Mouse (Mus musculus) thymus, postnatal 36 days (tissue): ENCODE measurements around the gene Smpd1.
A peak's percentile ranks its signal among the peaks of the same experiment; 100 is the strongest.

Experiments used
- DNase-seq, 2 experiments: peaks; one replicate each; pipeline ENCODE4 v3.0.0; 2022; ENCODE audit warnings: mixed read lengths in 2 of 2

Smpd1 gene

GRCm38 (mm10) chr7:105554212-105554942 is at the start of gene Smpd1:
Smpd1 (plus strand) TSS chr7:105554360.
- DNase-seq, result peak; percentile 84 to 89

- no peak for DNase-seq
Measured at GRCm38 (mm10) chr7:105507257-105507656, 46.9 kb upstream of the Smpd1 start.

- no peak for DNase-seq
Measured at GRCm38 (mm10) chr7:105510143-105510542, 44.0 kb upstream of the Smpd1 start.

- DNase-seq, result no peak
Measured at GRCm38 (mm10) chr7:105513845-105514291, 40.3 kb upstream of the Smpd1 start.

GRCm38 (mm10) chr7:105514561-105514960 is 39.6 kb upstream of the Smpd1 start:
- no peak for DNase-seq

GRCm38 (mm10) chr7:105515178-105515577 is 39.0 kb upstream of the Smpd1 start:
- DNase-seq, result peak; percentile 47 to 51

- no peak for DNase-seq
Measured at GRCm38 (mm10) chr7:105516669-105517360, 37.3 kb upstream of the Smpd1 start.

- DNase-seq, result no peak
Measured at GRCm38 (mm10) chr7:105519336-105519735, 34.8 kb upstream of the Smpd1 start.

GRCm38 (mm10) chr7:105519771-105520170 is 34.4 kb upstream of the Smpd1 start:
- DNase-seq, result no peak

- no peak for DNase-seq
Measured at GRCm38 (mm10) chr7:105520201-105520600, 34.0 kb upstream of the Smpd1 start.

GRCm38 (mm10) chr7:105524222-105524621 is 29.9 kb upstream of the Smpd1 start:
- DNase-seq, result no peak

GRCm38 (mm10) chr7:105527306-105527937 is 26.7 kb upstream of the Smpd1 start:
- DNase-seq, result no peak

- no peak for DNase-seq
Measured at GRCm38 (mm10) chr7:105528094-105528493, 26.1 kb upstream of the Smpd1 start.

GRCm38 (mm10) chr7:105534162-105534561 is 20.0 kb upstream of the Smpd1 start:
- DNase-seq, result no peak

GRCm38 (mm10) chr7:105545986-105546385 is 8.2 kb upstream of the Smpd1 start:
- no peak for DNase-seq

- no peak for DNase-seq
Measured at GRCm38 (mm10) chr7:105547970-105548369, 6.2 kb upstream of the Smpd1 start.

GRCm38 (mm10) chr7:105549035-105549434 is 5.1 kb upstream of the Smpd1 start:
- no peak for DNase-seq

GRCm38 (mm10) chr7:105553456-105554211 is 526 bp upstream of the Smpd1 start:
- DNase-seq, result peak in 1 of 2 experiments; percentile 9

- DNase-seq, result peak in 1 of 2 experiments; percentile 8
Measured at GRCm38 (mm10) chr7:105555571-105555970, 1.4 kb downstream of the Smpd1 start.

GRCm38 (mm10) chr7:105556406-105556805 is 2.2 kb downstream of the Smpd1 start:
- no peak for DNase-seq

- DNase-seq, result no peak
Measured at GRCm38 (mm10) chr7:105557671-105558070, 3.5 kb downstream of the Smpd1 start.

GRCm38 (mm10) chr7:105559016-105559415 is 4.9 kb downstream of the Smpd1 start:
- DNase-seq, result peak in 1 of 2 experiments; percentile 35

GRCm38 (mm10) chr7:105562317-105562716 is 8.2 kb downstream of the Smpd1 start:
- DNase-seq, result no peak
